Mouse (Mus musculus): ENCODE measurements around the gene Frmd8. TPM values are rescaled to one million over a fixed set of nuclear protein-coding genes. Genes with fewer than 3 reads are reported as not detected.

The Frmd8 gene
- polyA plus RNA-seq, 1 experiment from 2014 or later, result 20.6 TPM

DNA sequence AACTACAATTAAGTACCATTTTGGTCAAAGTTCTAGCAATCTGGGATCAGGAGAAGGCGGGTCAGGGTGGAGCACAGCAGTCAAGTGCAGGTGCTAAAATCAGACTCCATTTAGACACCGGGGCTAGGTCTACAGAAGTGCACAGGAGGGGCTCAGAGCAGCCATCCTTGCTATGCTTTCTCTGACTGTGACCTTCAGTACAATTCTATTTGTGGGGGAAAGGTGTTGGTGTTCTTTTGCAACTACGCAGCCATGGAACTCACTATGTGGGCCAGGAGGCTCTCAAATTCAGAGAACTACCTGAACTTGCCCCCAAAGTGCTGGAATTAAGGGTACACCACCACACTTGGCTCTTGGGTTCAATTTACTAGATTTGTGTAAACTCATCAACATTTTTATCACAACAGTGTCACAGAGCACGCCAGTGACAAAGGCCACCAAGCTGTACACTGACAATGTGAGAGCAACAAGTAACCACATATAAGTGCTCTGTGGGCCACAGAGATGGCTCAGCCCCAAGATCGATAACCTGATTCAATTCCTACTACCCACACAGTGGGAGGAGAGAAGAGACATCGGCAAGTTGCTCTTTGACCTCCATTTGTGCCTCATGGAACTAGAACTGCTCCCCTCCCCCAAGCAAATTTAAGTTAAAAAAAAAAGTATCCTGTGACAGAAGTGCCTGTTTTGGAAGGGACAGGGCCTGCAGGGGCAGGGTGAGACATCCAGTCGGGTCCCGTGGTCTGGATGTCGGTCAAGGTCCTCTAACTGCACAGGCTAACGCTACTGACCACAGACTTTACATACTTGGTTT is 41.6 kb downstream of the Frmd8 start:
- no peak for ATAC-seq (ENCODE audit: low read depth)

DNA sequence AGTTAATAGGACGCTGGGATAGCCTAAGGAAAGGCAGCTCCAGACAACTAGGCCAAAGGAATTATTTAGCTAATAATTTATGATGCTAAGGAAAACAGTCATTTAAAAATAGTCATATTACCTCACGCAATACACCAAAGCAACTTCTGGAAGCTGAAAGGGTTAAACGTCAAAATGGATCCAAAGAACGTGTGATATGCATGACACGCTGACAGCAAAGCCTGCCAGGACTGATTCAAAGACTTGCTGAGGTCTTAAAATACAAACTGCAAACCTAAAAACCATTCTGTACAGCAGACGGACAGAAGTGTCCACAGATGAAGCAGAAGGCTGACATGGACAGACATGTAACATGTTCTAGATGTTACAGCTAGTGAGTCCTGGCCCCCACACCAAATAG is 42.7 kb downstream of the Frmd8 start:
- no peaks in the 10 kb centered on the region for H3K9me3 ChIP-seq (ENCODE audit: control insufficient read depth, low read length)
- no peaks in the 10 kb centered on the region for H3K36me3 ChIP-seq (ENCODE audit: control insufficient read depth, insufficient read depth, low read length)
- ATAC-seq (ENCODE audit: low read depth) (no peak), DNase-seq (ENCODE audit: low spot score) (no peak)
- H3K4me3 ChIP-seq (ENCODE audit: low read depth, low read length), result no peak overlapping the region
- H3K27me3 ChIP-seq (replicated peaks; ENCODE audit: control insufficient read depth, insufficient read depth, low read length), result no peaks in the 10 kb centered on the region
- 62% methylated on average over 6 of the region's 6 CpGs for WGBS
- no peak overlapping the region for H3K4me2 ChIP-seq (ENCODE audit: low read depth, low read length)
- no peaks in the 10 kb centered on the region for H3K4me1 ChIP-seq (ENCODE audit: control insufficient read depth, insufficient read depth, low read length)
- no peak overlapping the region; the same call in 1 of the 2 replicates for H3K9ac ChIP-seq (ENCODE audit: low read depth, low read length)
- no peak overlapping the region for H3K27ac ChIP-seq (replicated peaks; ENCODE audit: low read depth, low read length)

More for the DNA sequence above, 41.6 kb downstream of the Frmd8 start:
- Histone ChIP-seq H3K9ac (ENCODE audit: low read depth, low read length) (no peak overlapping the region), H3K4me1 (ENCODE audit: control insufficient read depth, insufficient read depth, low read length) (no peaks in the 10 kb centered on the region), H3K27me3 (replicated peaks; ENCODE audit: control insufficient read depth, insufficient read depth, low read length) (no peaks in the 10 kb centered on the region), H3K4me3 (ENCODE audit: low read depth, low read length) (no peak overlapping the region), H3K9me3 (ENCODE audit: control insufficient read depth, low read length) (no peaks in the 10 kb centered on the region), H3K4me2 (ENCODE audit: low read depth, low read length) (no peak overlapping the region), H3K36me3 (ENCODE audit: control insufficient read depth, insufficient read depth, low read length) (no peaks in the 10 kb centered on the region), H3K27ac (replicated peaks; ENCODE audit: low read depth, low read length) (no peak overlapping the region)
- no peak for DNase-seq (ENCODE audit: low spot score)
- 80% methylated on average over 10 of the region's 10 CpGs for WGBS

DNA sequence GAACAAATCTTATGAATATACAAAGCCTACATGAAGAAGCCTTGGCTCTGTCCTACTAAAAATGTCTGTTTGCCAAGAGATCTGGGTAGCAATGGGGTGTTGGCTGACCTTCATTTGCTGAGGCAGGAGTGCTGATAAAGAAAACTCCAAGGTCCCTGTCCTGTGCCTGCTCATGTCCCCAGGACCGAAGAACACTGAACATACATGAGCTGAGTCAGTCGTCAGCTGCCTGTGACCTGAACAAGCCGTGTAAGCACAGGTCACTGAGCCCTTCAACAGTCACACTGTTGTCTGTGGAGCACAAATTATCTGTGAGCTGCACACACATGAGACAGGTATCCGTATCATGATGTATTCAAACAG is 43.1 kb downstream of the Frmd8 start:
- Histone ChIP-seq H3K27ac (replicated peaks; ENCODE audit: low read depth, low read length) (no peak overlapping the region), H3K9me3 (ENCODE audit: control insufficient read depth, low read length) (no peaks in the 10 kb centered on the region), H3K9ac (ENCODE audit: low read depth, low read length) (no peak overlapping the region), H3K4me3 (ENCODE audit: low read depth, low read length) (no peak overlapping the region), H3K36me3 (ENCODE audit: control insufficient read depth, insufficient read depth, low read length) (no peaks in the 10 kb centered on the region), H3K4me1 (ENCODE audit: control insufficient read depth, insufficient read depth, low read length) (no peaks in the 10 kb centered on the region), H3K27me3 (replicated peaks; ENCODE audit: control insufficient read depth, insufficient read depth, low read length) (no peaks in the 10 kb centered on the region), H3K4me2 (ENCODE audit: low read depth, low read length) (no peak overlapping the region)
- 86% methylated on average over 4 of the region's 4 CpGs for WGBS
- ATAC-seq (ENCODE audit: low read depth) (no peak), DNase-seq (ENCODE audit: low spot score) (no peak)

DNA sequence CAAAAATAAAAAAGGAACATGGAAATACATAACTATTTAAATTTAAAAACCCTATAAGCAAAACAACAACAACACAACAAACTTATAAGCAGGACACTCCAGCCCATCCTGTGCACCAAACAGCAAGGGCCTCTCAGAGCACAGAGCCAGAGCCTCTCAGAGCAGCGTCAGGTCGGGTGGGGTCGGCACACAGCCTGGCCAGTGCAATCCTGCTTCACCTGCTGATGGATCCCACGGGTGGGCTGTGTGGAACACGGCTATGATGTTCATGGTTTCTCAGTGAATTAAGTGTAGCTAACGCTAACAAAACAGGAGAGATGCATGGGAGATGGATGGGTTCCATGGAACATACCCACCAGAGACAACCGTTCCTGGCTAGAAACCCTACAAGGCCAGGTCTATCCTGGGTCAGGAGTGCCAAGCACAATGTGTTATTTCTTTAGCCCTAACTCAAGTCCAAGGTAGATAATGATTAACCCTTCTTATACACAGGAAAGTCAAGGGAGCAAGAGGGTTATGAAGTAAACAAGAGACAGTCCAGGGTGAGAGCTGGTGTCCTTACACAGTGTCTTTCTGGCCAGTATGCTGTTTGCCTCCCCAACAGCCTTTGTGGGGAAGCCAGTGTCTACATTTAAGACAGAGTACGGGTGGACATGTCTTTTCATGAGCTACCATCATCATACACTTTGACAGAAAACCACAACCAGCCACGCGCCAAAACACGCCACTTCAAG is 43.7 kb downstream of the Frmd8 start:
- 81% methylated on average over 11 of the region's 11 CpGs for WGBS
- Histone ChIP-seq H3K9ac (ENCODE audit: low read depth, low read length) (no peak overlapping the region), H3K4me2 (ENCODE audit: low read depth, low read length) (no peak overlapping the region), H3K4me3 (ENCODE audit: low read depth, low read length) (no peak overlapping the region), H3K36me3 (ENCODE audit: control insufficient read depth, insufficient read depth, low read length) (0 out of 2 replicates have a peak, but pooled peaks cover 2% of the 10 kb centered on the region), H3K27me3 (replicated peaks; ENCODE audit: control insufficient read depth, insufficient read depth, low read length) (no peaks in the 10 kb centered on the region), H3K27ac (replicated peaks; ENCODE audit: low read depth, low read length) (no peak overlapping the region), H3K4me1 (ENCODE audit: control insufficient read depth, insufficient read depth, low read length) (no peaks in the 10 kb centered on the region), H3K9me3 (ENCODE audit: control insufficient read depth, low read length) (no peaks in the 10 kb centered on the region)
- ATAC-seq (ENCODE audit: low read depth) (no peak), DNase-seq (ENCODE audit: low spot score) (no peak)

DNA sequence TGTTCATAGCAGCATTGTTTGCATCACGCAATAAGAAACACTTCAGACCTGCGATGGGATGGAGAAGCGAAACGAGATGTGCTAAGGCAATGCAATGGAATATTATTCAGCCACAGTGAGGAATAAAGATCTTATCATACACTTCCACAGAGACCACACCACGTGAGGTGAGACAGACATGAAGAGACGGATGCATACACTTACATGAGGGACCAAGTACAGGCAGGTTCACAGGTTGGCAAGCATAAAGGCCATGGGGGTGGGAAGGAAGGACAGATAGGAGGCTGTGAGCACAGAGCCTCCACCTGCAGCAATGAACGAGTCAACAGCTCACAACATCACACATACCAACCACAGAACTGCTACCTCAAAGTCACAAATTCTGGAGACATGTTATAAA is 44.3 kb downstream of the Frmd8 start:
- Histone ChIP-seq H3K4me3 (ENCODE audit: low read depth, low read length) (no peak overlapping the region), H3K9ac (ENCODE audit: low read depth, low read length) (no peak overlapping the region), H3K27ac (replicated peaks; ENCODE audit: low read depth, low read length) (no peak overlapping the region), H3K9me3 (ENCODE audit: control insufficient read depth, low read length) (no peaks in the 10 kb centered on the region), H3K36me3 (ENCODE audit: control insufficient read depth, insufficient read depth, low read length) (0 out of 2 replicates have a peak, but pooled peaks cover 3% of the 10 kb centered on the region), H3K27me3 (replicated peaks; ENCODE audit: control insufficient read depth, insufficient read depth, low read length) (no peaks in the 10 kb centered on the region), H3K4me2 (ENCODE audit: low read depth, low read length) (no peak overlapping the region), H3K4me1 (ENCODE audit: control insufficient read depth, insufficient read depth, low read length) (no peaks in the 10 kb centered on the region)
- no peak for DNase-seq (ENCODE audit: low spot score)
- 81% methylated on average over 7 of the region's 7 CpGs for WGBS
- ATAC-seq (ENCODE audit: low read depth), result no peak

DNA sequence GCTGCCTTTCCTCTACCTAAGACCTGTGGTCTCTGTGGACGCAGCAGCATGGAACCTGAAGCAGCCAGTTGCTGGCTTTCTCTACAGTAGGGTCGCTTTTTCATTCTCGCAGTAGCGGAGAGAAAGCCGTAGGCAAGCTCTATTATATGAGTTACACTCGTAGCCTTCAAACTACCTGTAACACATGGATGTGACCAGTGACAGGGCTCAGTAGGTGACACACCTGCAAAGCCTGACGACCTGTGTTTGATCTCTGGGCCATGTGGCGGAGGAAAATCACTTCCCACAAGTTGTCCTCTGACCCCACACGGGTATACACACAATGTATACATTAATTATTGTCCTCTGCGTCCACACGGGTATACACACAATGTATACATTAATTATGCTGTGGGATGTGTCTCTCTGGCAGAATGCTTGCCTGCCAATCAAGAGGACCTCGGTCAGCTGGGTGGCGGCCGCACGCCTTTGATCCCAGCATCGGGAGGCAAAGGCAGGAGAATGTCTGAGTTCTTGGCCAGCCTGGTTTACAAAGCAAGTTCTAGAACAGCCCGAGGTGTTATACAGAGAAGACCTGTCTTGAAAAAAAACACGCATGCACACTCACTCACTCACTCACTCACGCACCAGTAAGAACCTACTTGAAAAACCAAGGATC is 45.0 kb downstream of the Frmd8 start:
- Histone ChIP-seq H3K9me3 (ENCODE audit: control insufficient read depth, low read length) (no peaks in the 10 kb centered on the region), H3K9ac (ENCODE audit: low read depth, low read length) (no peak overlapping the region), H3K4me1 (ENCODE audit: control insufficient read depth, insufficient read depth, low read length) (peaks cover 3% of the 10 kb centered on the region; the same call in 1 of the 2 replicates), H3K27me3 (replicated peaks; ENCODE audit: control insufficient read depth, insufficient read depth, low read length) (no peaks in the 10 kb centered on the region), H3K4me2 (ENCODE audit: low read depth, low read length) (no peak overlapping the region), H3K36me3 (ENCODE audit: control insufficient read depth, insufficient read depth, low read length) (0 out of 2 replicates have a peak, but pooled peaks cover 3% of the 10 kb centered on the region), H3K4me3 (ENCODE audit: low read depth, low read length) (no peak overlapping the region), H3K27ac (replicated peaks; ENCODE audit: low read depth, low read length) (no peak overlapping the region)
- no peak for ATAC-seq (ENCODE audit: low read depth)
- 78% methylated on average over 19 of the region's 19 CpGs for WGBS
- no peak for DNase-seq (ENCODE audit: low spot score)

DNA sequence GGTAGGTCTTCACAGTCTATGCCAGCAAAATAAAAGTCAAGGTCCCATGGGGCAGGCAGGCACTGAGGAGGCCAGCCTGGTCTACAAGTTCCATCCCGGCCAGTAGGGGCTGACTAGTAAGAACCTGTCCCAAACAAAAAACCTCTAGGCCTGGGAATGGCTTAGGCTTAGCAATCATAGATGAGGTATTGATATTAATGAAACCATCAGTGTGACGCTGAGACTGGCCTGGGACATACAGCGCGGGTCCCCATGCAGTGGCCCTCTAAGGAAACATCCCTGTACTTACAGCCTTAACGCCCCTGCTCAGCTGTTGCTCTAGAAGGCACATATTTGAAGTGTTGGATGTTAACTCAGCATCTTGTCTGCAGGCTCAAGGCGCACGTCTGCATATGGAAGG is 46.2 kb downstream of the Frmd8 start:
- no peak overlapping the region for H3K4me3 ChIP-seq (ENCODE audit: low read depth, low read length)
- WGBS, result 85% methylated on average over 7 of the region's 7 CpGs
- no peaks in the 10 kb centered on the region for H3K9me3 ChIP-seq (ENCODE audit: control insufficient read depth, low read length)
- H3K9ac ChIP-seq (ENCODE audit: low read depth, low read length), result no peak overlapping the region
- H3K27ac ChIP-seq (replicated peaks; ENCODE audit: low read depth, low read length), result no peak overlapping the region
- DNase-seq (ENCODE audit: low spot score), result no peak
- H3K27me3 ChIP-seq (replicated peaks; ENCODE audit: control insufficient read depth, insufficient read depth, low read length), result no peaks in the 10 kb centered on the region
- no peak for ATAC-seq (ENCODE audit: low read depth)
- 0 out of 2 replicates have a peak, but pooled peaks cover 3% of the 10 kb centered on the region for H3K36me3 ChIP-seq (ENCODE audit: control insufficient read depth, insufficient read depth, low read length)
- peaks cover 14% of the 10 kb centered on the region for H3K4me1 ChIP-seq (ENCODE audit: control insufficient read depth, insufficient read depth, low read length)
- no peak overlapping the region for H3K4me2 ChIP-seq (ENCODE audit: low read depth, low read length)

DNA sequence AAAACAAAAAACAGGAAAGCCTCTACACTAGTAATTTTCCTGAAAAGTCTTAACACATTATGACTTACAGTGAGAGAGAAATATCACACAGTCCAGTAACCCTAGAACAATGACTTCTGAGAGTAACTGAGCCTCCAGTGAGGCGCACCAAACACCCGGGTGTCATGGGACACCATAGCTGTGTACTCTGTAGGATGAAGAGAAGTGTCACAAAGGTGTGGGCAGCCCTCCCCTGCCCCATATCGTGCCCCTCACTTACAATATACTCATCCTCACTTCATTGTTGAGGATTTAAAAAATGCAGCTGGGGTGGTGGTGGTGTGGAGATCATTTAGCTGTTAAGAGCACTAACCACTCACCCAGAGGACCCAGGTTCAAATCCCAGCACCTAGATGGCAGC is 46.9 kb downstream of the Frmd8 start:
- Histone ChIP-seq H3K4me3 (ENCODE audit: low read depth, low read length) (no peak overlapping the region), H3K9me3 (ENCODE audit: control insufficient read depth, low read length) (no peaks in the 10 kb centered on the region), H3K9ac (ENCODE audit: low read depth, low read length) (no peak overlapping the region), H3K4me2 (ENCODE audit: low read depth, low read length) (no peak overlapping the region), H3K36me3 (ENCODE audit: control insufficient read depth, insufficient read depth, low read length) (0 out of 2 replicates have a peak, but pooled peaks cover 3% of the 10 kb centered on the region), H3K27me3 (replicated peaks; ENCODE audit: control insufficient read depth, insufficient read depth, low read length) (no peaks in the 10 kb centered on the region), H3K4me1 (ENCODE audit: control insufficient read depth, insufficient read depth, low read length) (peaks cover 21% of the 10 kb centered on the region), H3K27ac (replicated peaks; ENCODE audit: low read depth, low read length) (no peak overlapping the region)
- no peak for ATAC-seq (ENCODE audit: low read depth)
- DNase-seq (ENCODE audit: low spot score), result no peak
- WGBS, result 73% methylated on average over 3 of the region's 3 CpGs

All from embryonic facial prominence, embryonic 14.5 days (tissue).